Mouse (Mus musculus) small intestine, adult 2 months (tissue): ENCODE data around the gene Usp24. TPM values are rescaled to one million over a fixed set of nuclear protein-coding genes. Genes with fewer than 3 reads are reported as not detected.

Experiments
- H3K27ac ChIP-seq: fragments of 200-500 bp; 2 replicates; pipeline ENCODE4 v1.5.1; 2012; ENCODE audit warnings: low read depth, low read length, control low read depth, inconsistent platforms; ENCODE audit not compliant: insufficient read depth
- H3K27me3 ChIP-seq: fragments of 200-500 bp; 2 replicates; pipeline ENCODE4 v1.6.1; 2012; ENCODE audit warnings: mild to moderate bottlenecking, moderate library complexity, low read length, inconsistent platforms; ENCODE audit not compliant: control insufficient read depth, insufficient read depth
- H3K36me3 ChIP-seq: fragments of 200-500 bp; 2 replicates; pipeline ENCODE4 v1.6.1; 2012; ENCODE audit warnings: mild to moderate bottlenecking, low read length, control low read depth, inconsistent platforms; ENCODE audit not compliant: control insufficient read depth, insufficient read depth
- H3K4me1 ChIP-seq: fragments of 200-500 bp; 2 replicates; pipeline ENCODE4 v1.6.1; 2012; ENCODE audit warnings: low read length, inconsistent platforms, mixed read lengths; ENCODE audit not compliant: control insufficient read depth, insufficient read depth, insufficient read length
- H3K4me3 ChIP-seq: fragments of 200-500 bp; 2 replicates; pipeline ENCODE4 v1.5.1; 2012; ENCODE audit warnings: low read depth, mild to moderate bottlenecking, control low read depth, inconsistent platforms, low read length, moderate library complexity
- CTCF ChIP-seq: fragments of 200-500 bp; IDR thresholded peaks from 2 replicates; pipeline ENCODE4 v1.5.1; 2012; ENCODE audit warnings: low read depth, mild to moderate bottlenecking, control low read depth, inconsistent platforms, low read length, moderate library complexity, mixed read lengths; ENCODE audit not compliant: insufficient replicate concordance, insufficient read length; ENCODE audit errors: extremely low read depth
- POLR2A ChIP-seq: fragments of 200-500 bp; IDR thresholded peaks from 2 replicates; pipeline ENCODE4 v1.6.1; 2012; ENCODE audit warnings: low read depth, mild to moderate bottlenecking, control low read depth, inconsistent platforms, low read length, moderate library complexity
- WGBS: fragments of 180-500 bp; shearing (Covaris S2); methylation state at CpG from one replicate; pipeline ENCODE4 v1.1.7; 2018; 5-methylcytosine and 5-hydroxymethylcytosine counted together
- polyA plus RNA-seq: library from polyadenylated mRNA; depleted of rRNA; stranded (reverse); fragments of >200 nt; gene quantifications from 2 replicates; pipeline ENCODE4 v1.2.3, GENCODE M21; 2012; rRNA removed

Gene Usp24
- polyA plus RNA-seq, result 3.2 and 5.8 TPM in 2 replicates

DNA sequence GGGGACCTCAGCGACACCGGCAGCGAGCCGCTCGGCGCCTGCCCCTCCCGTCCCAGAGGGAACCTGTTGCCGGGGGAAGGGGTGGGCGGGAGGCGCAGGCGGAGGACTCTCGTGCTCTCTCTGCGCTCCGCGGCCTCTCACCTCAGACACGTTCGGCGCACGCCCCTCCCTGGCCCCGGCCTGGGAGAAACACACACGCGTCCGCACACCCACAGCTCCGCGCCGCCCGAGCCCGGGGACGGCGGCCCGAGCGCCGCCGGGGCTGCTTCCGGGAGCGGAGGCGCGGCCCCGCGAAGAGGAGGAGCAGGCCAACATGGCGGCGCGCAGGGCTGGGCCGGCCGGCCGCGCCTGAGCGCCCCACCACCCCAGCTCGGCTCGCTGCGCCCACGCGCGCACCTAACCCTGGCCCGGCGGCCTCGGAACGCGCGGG lies at the start of gene Usp24:
Gene Usp24 (plus strand): TSS at position 293 of the 430 bp plus-strand sequence.
- Histone ChIP-seq H3K36me3 (no peaks in the 10 kb centered on the region), H3K4me1 (no peaks in the 10 kb centered on the region; the same call in 1 of the 2 replicates), H3K4me3 (peak within 1 kb of the TSS; percentile 78), H3K27me3 (no peaks in the 10 kb centered on the region), H3K27ac (peak within 1 kb of the TSS; percentile 18)
- under 1% methylated on average over 60 of the region's 60 CpGs for WGBS
- no peak for TF ChIP-seq CTCF
- TF ChIP-seq POLR2A, result peak; percentile 82; the same call in 1 of the 2 replicates

DNA sequence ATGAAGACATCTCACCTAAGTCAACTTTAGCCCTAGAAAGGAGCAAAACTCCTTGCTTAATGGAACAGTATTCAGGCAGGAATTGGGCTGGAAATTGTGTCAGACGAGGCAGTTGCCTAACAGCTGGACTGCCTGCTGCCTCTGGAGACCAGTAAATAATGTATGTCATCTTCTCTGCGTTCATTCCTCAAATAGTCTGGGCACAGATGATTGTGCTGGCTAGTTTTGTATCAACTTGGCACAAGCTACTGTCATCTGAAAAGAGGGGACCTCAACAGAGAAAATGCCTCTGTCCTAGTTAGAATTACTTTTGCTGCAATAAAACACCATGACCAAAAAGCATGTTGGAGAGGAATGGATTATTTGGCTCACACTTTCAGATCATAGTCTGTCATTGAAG lies 39.1 kb upstream of the Usp24 start:
- no peak for TF ChIP-seq POLR2A
- TF ChIP-seq CTCF, result no peak
- Histone ChIP-seq H3K36me3 (no peaks in the 10 kb centered on the region), H3K27ac (no peak overlapping the region), H3K27me3 (no peaks in the 10 kb centered on the region), H3K4me1 (no peaks in the 10 kb centered on the region), H3K4me3 (no peak overlapping the region)
- 60% methylated on average over 2 of the region's 2 CpGs for WGBS

DNA sequence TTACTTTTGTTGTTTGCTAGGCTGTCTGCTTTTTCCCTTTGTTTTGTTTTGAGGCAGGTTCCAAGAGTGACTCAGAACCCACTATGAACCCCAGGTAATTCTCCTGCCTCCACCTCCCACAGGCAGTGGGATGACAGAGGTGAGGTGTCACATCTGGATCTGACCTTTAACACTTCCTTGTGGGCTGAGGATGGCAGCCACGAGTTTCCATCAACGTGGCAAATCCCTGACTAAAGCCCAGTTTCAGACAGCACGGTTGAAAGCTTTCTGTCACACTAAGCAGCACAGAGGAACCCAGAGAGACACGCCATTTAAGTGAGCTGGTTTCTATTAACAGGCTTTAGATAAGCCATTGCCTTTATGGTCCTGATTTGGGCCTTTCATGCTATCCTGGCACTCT lies 36.8 kb upstream of the Usp24 start:
- H3K27me3 ChIP-seq, result no peaks in the 10 kb centered on the region
- WGBS, result 30% methylated on average over 4 of the region's 4 CpGs
- H3K4me3 ChIP-seq, result no peak overlapping the region
- TF ChIP-seq POLR2A (no peak), CTCF (no peak)
- H3K27ac ChIP-seq, result no peak overlapping the region
- no peaks in the 10 kb centered on the region for H3K4me1 ChIP-seq
- H3K36me3 ChIP-seq, result no peaks in the 10 kb centered on the region

- no peak overlapping the region for H3K27ac ChIP-seq
- H3K4me1 ChIP-seq, result no peaks in the 10 kb centered on the region
- H3K36me3 ChIP-seq, result no peaks in the 10 kb centered on the region
- H3K4me3 ChIP-seq, result no peak overlapping the region; the same call in 1 of the 2 replicates
- no peaks in the 10 kb centered on the region for H3K27me3 ChIP-seq
- 21% methylated on average over 2 of the region's 2 CpGs for WGBS
- TF ChIP-seq CTCF (no peak), POLR2A (no peak)
Measured at GRCm38 (mm10) chr4:106281128-106281491, 34.9 kb upstream of the Usp24 start.

- no peak overlapping the region for H3K4me3 ChIP-seq
Measured at GRCm38 (mm10) chr4:106281492-106282122, 34.4 kb upstream of the Usp24 start.

DNA sequence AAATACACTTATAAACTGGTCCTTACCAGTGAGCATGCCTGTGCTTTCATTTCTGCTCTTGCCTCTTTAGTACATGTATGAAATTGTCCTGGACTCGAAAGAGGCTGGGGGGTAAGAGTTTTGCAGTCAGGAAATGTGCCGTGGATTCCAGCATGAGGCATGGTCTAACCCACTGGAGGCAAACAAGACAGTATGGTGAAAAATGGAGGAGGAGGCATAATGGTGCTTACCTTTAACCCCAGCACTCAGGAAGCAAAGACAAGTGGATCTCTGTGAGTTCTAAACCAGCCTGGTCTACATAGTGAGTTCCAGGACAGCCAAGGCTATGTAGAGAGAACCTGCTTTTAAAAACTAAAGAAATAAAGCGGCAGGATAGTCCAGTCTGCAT lies 33.9 kb upstream of the Usp24 start:
- no peaks in the 10 kb centered on the region for H3K36me3 ChIP-seq
- no peaks in the 10 kb centered on the region for H3K4me1 ChIP-seq
- H3K27me3 ChIP-seq, result no peaks in the 10 kb centered on the region
- no peak overlapping the region for H3K27ac ChIP-seq
- 52% methylated on average over 3 of the region's 3 CpGs for WGBS
- H3K4me3 ChIP-seq, result no peak overlapping the region
- TF ChIP-seq CTCF (no peak), POLR2A (no peak)

More at GRCm38 (mm10) chr4:106281492-106282122, 34.4 kb upstream of the Usp24 start:
- TF ChIP-seq CTCF, result no peak
- no peak for TF ChIP-seq POLR2A
- WGBS, result 13% methylated on average over 8 of the region's 8 CpGs
- H3K27me3 ChIP-seq, result no peaks in the 10 kb centered on the region
- H3K27ac ChIP-seq, result no peak overlapping the region
- no peaks in the 10 kb centered on the region for H3K36me3 ChIP-seq
- no peaks in the 10 kb centered on the region for H3K4me1 ChIP-seq

DNA sequence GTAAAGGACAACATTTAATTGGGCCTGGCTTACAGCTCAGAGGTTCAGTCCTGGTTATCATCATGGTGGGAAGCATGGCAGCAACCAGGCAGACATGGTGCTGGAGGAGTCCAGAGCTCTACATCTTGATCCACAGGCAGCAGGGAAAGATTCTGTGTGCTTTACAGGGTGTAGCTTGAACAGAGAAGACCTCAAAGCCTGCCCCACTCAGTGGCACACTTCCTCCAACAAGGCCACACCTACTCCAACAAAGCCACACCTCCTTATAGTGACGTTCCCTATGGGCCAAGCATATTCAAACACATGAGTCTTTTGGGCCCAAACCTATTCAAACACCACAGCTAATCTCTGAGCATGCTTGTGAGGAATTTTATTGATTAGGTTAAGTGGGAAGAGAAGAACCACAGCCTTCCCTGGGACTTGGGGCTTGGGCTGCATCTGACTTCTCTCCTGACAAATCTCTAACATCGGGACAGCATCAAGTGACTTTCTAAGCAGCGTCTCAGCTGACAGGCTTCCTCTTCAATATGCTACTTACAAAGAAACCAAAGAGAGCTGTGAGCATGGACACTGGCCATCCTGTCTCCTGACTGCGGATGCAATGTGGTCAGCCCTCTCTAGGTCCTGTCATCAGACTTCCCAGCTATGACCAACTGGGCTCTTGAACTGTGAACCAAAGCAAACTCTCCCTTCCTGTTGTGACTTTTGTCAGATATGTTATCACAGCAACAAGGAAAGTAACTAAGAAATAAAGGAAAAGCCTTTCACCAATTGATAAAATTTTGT lies 28.9 kb upstream of the Usp24 start:
- no peak overlapping the region for H3K4me3 ChIP-seq
- no peaks in the 10 kb centered on the region for H3K36me3 ChIP-seq
- H3K27ac ChIP-seq, result no peak overlapping the region
- no peaks in the 10 kb centered on the region for H3K27me3 ChIP-seq
- H3K4me1 ChIP-seq, result no peaks in the 10 kb centered on the region
- 72% methylated on average over 4 of the region's 4 CpGs for WGBS
- no peak for TF ChIP-seq POLR2A
- TF ChIP-seq CTCF, result no peak
